Mouse (Mus musculus): ENCODE data around the gene Cbfa2t3.

The Cbfa2t3 gene

GRCm38 (mm10) chr8:122604640-122605039 lies 94.3 kb downstream of the Cbfa2t3 start:
- DNase-seq (ENCODE audit: low spot score): no peak

GRCm38 (mm10) chr8:122600666-122601065 lies 98.2 kb downstream of the Cbfa2t3 start:
- no peak for DNase-seq (ENCODE audit: low spot score)

- no peak for DNase-seq (ENCODE audit: low spot score)
Measured at GRCm38 (mm10) chr8:122596031-122596430, 102.9 kb downstream of the Cbfa2t3 start.

GRCm38 (mm10) chr8:122593783-122594507 lies 105.0 kb downstream of the Cbfa2t3 start:
- no peak for DNase-seq (ENCODE audit: low spot score)

GRCm38 (mm10) chr8:122593240-122593639 lies 105.7 kb downstream of the Cbfa2t3 start:
- no peak for DNase-seq (ENCODE audit: low spot score)

- DNase-seq (ENCODE audit: low spot score): no peak
Measured at GRCm38 (mm10) chr8:122586749-122587148, 112.2 kb downstream of the Cbfa2t3 start.

GRCm38 (mm10) chr8:122586171-122586570 lies 112.7 kb downstream of the Cbfa2t3 start:
- DNase-seq (ENCODE audit: low spot score): no peak

- DNase-seq (ENCODE audit: low spot score): no peak
Measured at GRCm38 (mm10) chr8:122585411-122585891, 113.5 kb downstream of the Cbfa2t3 start.

GRCm38 (mm10) chr8:122584981-122585380 lies 113.9 kb downstream of the Cbfa2t3 start:
- DNase-seq (ENCODE audit: low spot score): no peak

- no peak for DNase-seq (ENCODE audit: low spot score)
Measured at GRCm38 (mm10) chr8:122580926-122581325, 118.0 kb downstream of the Cbfa2t3 start.

- no peak for DNase-seq (ENCODE audit: low spot score)
Measured at GRCm38 (mm10) chr8:122579196-122579595, 119.7 kb downstream of the Cbfa2t3 start.

GRCm38 (mm10) chr8:122577116-122577515 lies 121.8 kb downstream of the Cbfa2t3 start:
- DNase-seq (ENCODE audit: low spot score): no peak

- peak; percentile 73 for DNase-seq (ENCODE audit: low spot score)
Measured at GRCm38 (mm10) chr8:122576648-122577022, 122.3 kb downstream of the Cbfa2t3 start, which contains the start of gene Aprt. TSS of gene Aprt (minus strand) at chr8:122576909.

GRCm38 (mm10) chr8:122575735-122576647 lies 122.9 kb downstream of the Cbfa2t3 start:
- DNase-seq (ENCODE audit: low spot score): no peak

GRCm38 (mm10) chr8:122575286-122575685 lies 123.6 kb downstream of the Cbfa2t3 start:
- DNase-seq (ENCODE audit: low spot score): no peak

All from urinary bladder, postnatal 10 days (tissue).